In the genomic region with DNA sequence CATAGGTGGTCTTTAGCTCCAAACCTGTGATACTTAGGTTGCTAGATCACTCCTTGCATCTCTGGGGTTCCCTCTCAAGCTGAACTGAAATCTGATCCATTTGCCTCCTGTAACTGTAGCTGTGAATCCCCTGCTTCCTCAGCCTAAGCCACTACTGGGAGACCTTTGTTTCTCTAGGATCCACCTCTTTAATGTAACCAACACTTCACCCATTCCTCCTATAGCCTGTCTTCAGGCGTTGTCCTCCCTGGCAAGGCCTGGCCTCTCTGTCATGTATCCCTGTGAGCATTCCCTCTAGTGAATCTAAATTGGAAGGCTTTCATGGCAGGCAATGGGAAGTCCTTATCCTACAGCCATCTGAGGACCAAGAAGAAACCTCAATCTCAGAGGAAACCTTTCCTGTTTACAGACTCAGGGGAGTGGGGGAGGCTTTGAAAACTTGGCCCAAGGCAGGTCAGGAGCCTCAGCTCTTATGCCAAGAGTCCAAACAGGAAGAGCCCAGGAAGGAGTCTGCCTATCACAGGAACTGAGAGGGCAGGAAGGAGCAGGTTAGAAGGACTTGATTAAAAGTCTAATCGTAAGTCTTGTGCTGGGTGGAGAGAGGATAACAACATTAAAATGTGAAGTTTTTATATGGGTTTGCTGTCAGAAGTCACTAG, we compare ENCODE assay signal across 12 mouse cellular contexts. TPM values are rescaled to one million over a fixed set of nuclear protein-coding genes. Genes with fewer than 3 reads are reported as not detected.
DNase-seq lines count a peak whose midpoint lies in the region; ATAC-seq and TF ChIP-seq lines count a peak whose summit lies in the region.
"Had no signal": no experiment of that assay in that cellular context is flagged by ENCODE, and none has a peak within 500 bp of the region (broad histone marks: within the 10 kb centered on the region; RNA-seq: fewer than 3 reads in every experiment).

No protein-coding gene starts in this region.

- ATAC-seq in erythroid progenitor cell, adult 5-6 weeks (replicated peaks; ENCODE audit: low FRiP score, poor library complexity, severe bottlenecking) = no peak

- no peak for TF ChIP-seq POLR2A in liver, adult 2 months (IDR thresholded peaks at IDR 0.05; ENCODE audit: extremely low read depth, insufficient read depth, low read length)

- no peaks in the 10 kb centered on the region for H3K27me3 ChIP-seq in liver, adult 2 months (ENCODE audit: control insufficient read depth, insufficient read depth, low read length)
- H3K27me3 ChIP-seq: hindbrain, embryonic 13.5 days had no signal

- TF ChIP-seq CTCF in liver, adult 2 months (IDR thresholded peaks at IDR 0.05; ENCODE audit: low read depth, low read length) = no peak

- H3K4me1 ChIP-seq in liver, adult 2 months (ENCODE audit: control insufficient read depth, insufficient read depth, low read length) = peaks cover 33% of the 10 kb centered on the region

- 81% methylated on average over 2 of the region's 2 CpGs for WGBS in liver, adult 2 months

- intact Hi-C loops in heart, postnatal 25 days (cut with DNase I) = loop anchor here (2.0 kb wide), 1 partner anchor 14 kb away; no protein-coding TSS in a partner anchor
- intact Hi-C loops in left cerebral cortex, postnatal 36 days (cut with DNase I) = no loop called here

- DNase-seq in thymus, postnatal 0 days (ENCODE audit: low spot score) = peak; percentile 13
- no peak for DNase-seq in thymus, postnatal 10 days (ENCODE audit: low spot score in 2 of 2)
- DNase-seq in heart, postnatal 25 days (ENCODE audit: low spot score) = peak; percentile 27
- DNase-seq in liver, adult 2 months (ENCODE audit: extremely low read depth, low read depth, low spot score) = peak; percentile 34
- DNase-seq in ovary, postnatal 10 days (ENCODE audit: low spot score) = no peak
- no peak for DNase-seq in left cerebral cortex, postnatal 36 days (ENCODE audit: low spot score in 2 of 2)
- DNase-seq in cerebellum, adult 18-20 months = no peak
- DNase-seq: cerebellum, adult 8-10 months; thymus, postnatal 4 days had no signal

- H3K36me3 ChIP-seq in liver, adult 2 months (ENCODE audit: control insufficient read depth, insufficient read depth, low read length) = peaks cover 11% of the 10 kb centered on the region
- H3K36me3 ChIP-seq: hindbrain, embryonic 13.5 days had no signal

- H3K27ac ChIP-seq in liver, adult 2 months (replicated peaks; ENCODE audit: insufficient read depth, low read depth, low read length) = peak overlapping the region; percentile 50
- H3K27ac ChIP-seq: hindbrain, embryonic 13.5 days; macrophage had no signal

- H3K79me2 ChIP-seq in liver, adult 2 months (ENCODE audit: control insufficient read depth, insufficient read depth, low read length) = peaks cover 44% of the 10 kb centered on the region; the same call in 1 of the 2 replicates

- 0 out of 2 replicates have a peak overlapping the region, but pooled peaks have one; percentile 42 for H3K9ac ChIP-seq in liver, adult 2 months (ENCODE audit: low read depth, low read length)
- H3K9ac ChIP-seq: hindbrain, embryonic 13.5 days had no signal

- no peak overlapping the region for H3K4me3 ChIP-seq in liver, adult 2 months (ENCODE audit: insufficient read depth, low read depth, low read length)
- H3K4me3 ChIP-seq: hindbrain, embryonic 13.5 days had no signal

RNA-seq across cellular contexts. Expression of gene Nrp1, which starts 28.7 kb away (rescaled TPM):
- 45.8 and 49.3 TPM in 2 replicates for polyA plus RNA-seq in thymus, postnatal 0 days (2015; fragmentation: Nextera tagmentation; extraction: Ambion mirVana)
- 100 to 1,000 TPM; 110 to 116 TPM for total RNA-seq in heart, postnatal 25 days (2021)
- total RNA-seq in liver, adult 2 months (2014; rRNA removed) = 39.5 and 54.1 TPM in 2 replicates
- polyA plus RNA-seq in liver, adult 2 months (2012; rRNA removed) = 16.5 and 22.2 TPM in 2 replicates
- 10 to 100 TPM; 25.1 to 25.3 TPM for total RNA-seq in left cerebral cortex, postnatal 36 days (2021)
- 1.4 and 3.4 TPM in 2 replicates for total RNA-seq in erythroid progenitor cell, adult 5-6 weeks (2015; ENCODE audit: low replicate concordance)
- 2.0 and 4.4 TPM in 2 replicates for total RNA-seq in erythroid progenitor cell, adult 5-6 weeks (2017; ENCODE audit: low replicate concordance)

Comparison
In these comparisons a context has a peak if more than half of its experiments do, and no peak if none do; other contexts are left out.
1. DNase-seq: peak in thymus, postnatal 0 days (single experiment), heart, postnatal 25 days (single experiment) and liver, adult 2 months (single experiment); none in thymus, postnatal 10 days (0 of 2), ovary, postnatal 10 days (single experiment), left cerebral cortex, postnatal 36 days (0 of 2) and cerebellum, adult 18-20 months (0 of 2).